Mouse (Mus musculus) left cerebral cortex, adult 18-20 months (tissue): ENCODE measurements around the gene Zcchc13. TPM values are rescaled to one million over a fixed set of nuclear protein-coding genes. Genes with fewer than 3 reads are reported as not detected.

Experiments used
- DNase-seq, 2 experiments: peaks; one replicate each; pipeline ENCODE4 v3.0.0; 2021 to 2022; ENCODE audit warnings: low spot score in 2 of 2, mixed read lengths in 1 of 2
- long read RNA-seq, 2 experiments: library from polyadenylated mRNA; stranded (forward); transcript quantifications; one replicate each; pipeline ENCODE4 v2.0.0; 2021
- total RNA-seq, 2 experiments: library from RNA; stranded (reverse); gene quantifications; 2 replicates each; pipeline ENCODE4 v1.2.3; 2021

Gene Zcchc13
- not detected for total RNA-seq
- long read RNA-seq, experiment 1 = 0 reads
- long read RNA-seq, experiment 2, partial matches to known transcripts = 0 of 1 reads
- long read RNA-seq, experiment 2, other reads (novel, unspliced or antisense) = 1 of 1 reads

GRCm38 (mm10) chrX:103630303-103630702, at the start of gene Zcchc13:
Gene Zcchc13, plus strand, starts transcription at chrX:103630586.
- DNase-seq = no peak

- no peak for DNase-seq
Measured at GRCm38 (mm10) chrX:103584262-103584661, 46.1 kb upstream of the Zcchc13 start.

GRCm38 (mm10) chrX:103592056-103592455, 38.3 kb upstream of the Zcchc13 start:
- DNase-seq = no peak

- DNase-seq = no peak
Measured at GRCm38 (mm10) chrX:103602553-103602952, 27.8 kb upstream of the Zcchc13 start.

GRCm38 (mm10) chrX:103604211-103604610, 26.2 kb upstream of the Zcchc13 start:
- DNase-seq = no peak

- no peak for DNase-seq
Measured at GRCm38 (mm10) chrX:103605473-103605872, 24.9 kb upstream of the Zcchc13 start.

- DNase-seq = no peak
Measured at GRCm38 (mm10) chrX:103610401-103610800, 20.0 kb upstream of the Zcchc13 start.

- DNase-seq = no peak
Measured at GRCm38 (mm10) chrX:103611462-103611861, 18.9 kb upstream of the Zcchc13 start.

GRCm38 (mm10) chrX:103614700-103615233, 15.6 kb upstream of the Zcchc13 start:
- no peak for DNase-seq

GRCm38 (mm10) chrX:103615453-103615852, 14.9 kb upstream of the Zcchc13 start:
- DNase-seq = no peak

- DNase-seq = peak in 1 of 2 experiments; percentile 40
Measured at GRCm38 (mm10) chrX:103616162-103616535, 14.2 kb upstream of the Zcchc13 start.

- DNase-seq = peak; percentile 63 to 86
Measured at GRCm38 (mm10) chrX:103616536-103617404, 13.6 kb upstream of the Zcchc13 start.

- no peak for DNase-seq
Measured at GRCm38 (mm10) chrX:103617405-103618095, 12.8 kb upstream of the Zcchc13 start.

GRCm38 (mm10) chrX:103621799-103622198, 8.6 kb upstream of the Zcchc13 start:
- peak in 1 of 2 experiments; percentile 18 for DNase-seq

GRCm38 (mm10) chrX:103622260-103622934, 8.0 kb upstream of the Zcchc13 start:
- DNase-seq = peak; percentile 86 to 97

- no peak for DNase-seq
Measured at GRCm38 (mm10) chrX:103622935-103623280, 7.5 kb upstream of the Zcchc13 start.

- DNase-seq = peak; percentile 21 to 55
Measured at GRCm38 (mm10) chrX:103623411-103623845, 7.0 kb upstream of the Zcchc13 start.

- DNase-seq = no peak
Measured at GRCm38 (mm10) chrX:103624426-103625168, 5.8 kb upstream of the Zcchc13 start.

- no peak for DNase-seq
Measured at GRCm38 (mm10) chrX:103628890-103629289, 1.5 kb upstream of the Zcchc13 start.

- no peak for DNase-seq
Measured at GRCm38 (mm10) chrX:103633895-103634294, 3.5 kb downstream of the Zcchc13 start.

GRCm38 (mm10) chrX:103636021-103636420, 5.6 kb downstream of the Zcchc13 start:
- DNase-seq = no peak
